Mouse (Mus musculus) spleen, adult 2 months (tissue): ENCODE results near the gene Spred2.

Experiments
- CTCF ChIP-seq: fragments of 200-500 bp; IDR thresholded peaks from 2 replicates; pipeline ENCODE4 v1.5.1; 2011; ENCODE audit warnings: mild to moderate bottlenecking, inconsistent platforms; ENCODE audit not compliant: insufficient read depth, insufficient read length, insufficient replicate concordance; ENCODE audit errors: extremely low read depth
- POLR2A ChIP-seq: fragments of 200-500 bp; IDR thresholded peaks from 2 replicates; pipeline ENCODE4 v1.6.1; 2011; ENCODE audit warnings: low read depth, low read length, inconsistent platforms

GRCm38 (mm10) chr11:19950169-19950568 is 26.0 kb downstream of the Spred2 start:
- TF ChIP-seq CTCF (no peak), POLR2A (no peak)
